Mouse (Mus musculus) intestine, embryonic 14.5 days (tissue): ENCODE data around the gene Casz1. TPM values are rescaled to one million over a fixed set of nuclear protein-coding genes. Genes with fewer than 3 reads are reported as not detected.
A peak's percentile ranks its signal among the peaks of the same experiment; 100 is the strongest.

Experiments
- ATAC-seq: fragments of 200-750 bp; cut with Nextera tagmentation; replicated peaks from 2 replicates; pipeline ENCODE4 v1.8.0; 2017; ENCODE audit warnings: low read depth, moderate number of reproducible peaks, moderate TSS enrichment, moderate library complexity; ENCODE audit not compliant: low FRiP score, low TSS enrichment
- DNase-seq: peaks from one replicate; pipeline ENCODE4 v3.0.0-alpha.2; 2018; ENCODE audit warnings: low spot score
- H3K27ac ChIP-seq: fragments of 300-500 bp; sonication (generic); 2 replicates; pipeline ENCODE4 v1.5.1; 2014; ENCODE audit warnings: low read depth, mild to moderate bottlenecking, control low read depth
- H3K27me3 ChIP-seq: fragments of 300-500 bp; sonication (generic); replicated peaks from 2 replicates; pipeline ENCODE4 v1.6.1; 2014; ENCODE audit warnings: low read length, control low read depth; ENCODE audit not compliant: control insufficient read depth, insufficient read depth
- H3K36me3 ChIP-seq: fragments of 300-500 bp; sonication (generic); 2 replicates; pipeline ENCODE4 v1.6.1; 2014; ENCODE audit warnings: low read length, control low read depth; ENCODE audit not compliant: control insufficient read depth, insufficient read depth
- H3K4me1 ChIP-seq: fragments of 300-500 bp; sonication (generic); replicated peaks from 2 replicates; pipeline ENCODE4 v1.6.1; 2014; ENCODE audit warnings: low read length, control low read depth, mixed read lengths; ENCODE audit not compliant: control insufficient read depth, insufficient read depth
- H3K4me2 ChIP-seq: fragments of 300-500 bp; sonication (generic); 2 replicates; pipeline ENCODE4 v1.6.1; 2014; ENCODE audit warnings: low read length
- H3K4me3 ChIP-seq: fragments of 300-500 bp; sonication (generic); 2 replicates; pipeline ENCODE4 v1.5.1; 2014; ENCODE audit warnings: low read depth, low read length, control low read depth, mixed read lengths
- H3K9ac ChIP-seq: fragments of 300-500 bp; sonication (generic); 2 replicates; pipeline ENCODE4 v1.6.1; 2014; ENCODE audit warnings: mild to moderate bottlenecking, low read length
- H3K9me3 ChIP-seq: fragments of 300-500 bp; sonication (generic); 2 replicates; pipeline ENCODE4 v1.6.1; 2016; ENCODE audit warnings: low read length, control low read depth; ENCODE audit not compliant: control insufficient read depth
- WGBS: fragments of 180-500 bp; shearing (Covaris S2); extraction: QIAGEN DNeasy Blood & Tissue Kit; methylation state at CpG from one replicate; pipeline ENCODE4 v1.1.7; 2014; 5-methylcytosine and 5-hydroxymethylcytosine counted together
- polyA plus RNA-seq: library from polyadenylated mRNA; unstranded; fragments of >200 nt; fragmentation: Nextera tagmentation; extraction: Ambion mirVana; gene quantifications from 2 replicates; pipeline ENCODE4 v1.2.1, GENCODE M21; 2014

The Casz1 gene
- polyA plus RNA-seq, 1 experiment from 2014 or later = 7.8 TPM

- Histone ChIP-seq H3K27ac (no peak overlapping the region), H3K4me2 (no peak overlapping the region), H3K4me1 (0 out of 2 replicates have a peak, but pooled peaks cover 3% of the 10 kb centered on the region), H3K9me3 (no peaks in the 10 kb centered on the region), H3K4me3 (no peak overlapping the region), H3K36me3 (no peaks in the 10 kb centered on the region), H3K27me3 (no peaks in the 10 kb centered on the region), H3K9ac (no peak overlapping the region)
- DNase-seq (no peak), ATAC-seq (no peak)
- WGBS = 92% methylated on average over 12 of the region's 12 CpGs
These were observed 13.9 kb downstream of the Casz1 start for GRCm38 (mm10) chr4:148818161-148818560.

- no peak for ATAC-seq
- no peaks in the 10 kb centered on the region for H3K9me3 ChIP-seq
- H3K27me3 ChIP-seq = no peaks in the 10 kb centered on the region
- no peaks in the 10 kb centered on the region for H3K4me1 ChIP-seq
- no peak for DNase-seq
- no peak overlapping the region for H3K9ac ChIP-seq
- H3K4me2 ChIP-seq = no peak overlapping the region
- H3K4me3 ChIP-seq = no peak overlapping the region
- no peaks in the 10 kb centered on the region for H3K36me3 ChIP-seq
- H3K27ac ChIP-seq = no peak overlapping the region
- WGBS = 74% methylated on average over 13 of the region's 13 CpGs
These were observed 15.9 kb downstream of the Casz1 start for GRCm38 (mm10) chr4:148820171-148820570.

DNA sequence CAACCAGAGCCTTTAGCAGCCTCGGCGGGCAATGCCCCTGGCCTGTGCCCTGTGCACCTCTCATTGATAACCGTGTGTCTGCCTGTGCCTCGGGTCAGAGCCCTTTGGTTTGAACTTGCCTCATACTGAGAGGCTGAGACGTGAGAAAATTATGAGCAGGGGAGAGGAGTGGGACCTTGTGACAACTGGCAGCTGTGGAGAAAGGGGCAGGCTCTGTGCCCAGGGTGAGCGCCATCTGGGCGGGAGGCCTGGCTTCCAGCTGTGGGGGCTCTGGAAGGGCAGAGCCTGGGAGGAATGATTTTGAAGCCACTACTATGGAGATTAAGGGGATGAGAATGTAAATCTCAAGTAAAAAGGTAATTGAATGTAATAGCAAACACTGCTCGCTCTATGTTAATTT is 19.1 kb downstream of the Casz1 start:
- no peaks in the 10 kb centered on the region for H3K9me3 ChIP-seq
- no peaks in the 10 kb centered on the region for H3K36me3 ChIP-seq
- WGBS = 78% methylated on average over 8 of the region's 8 CpGs
- no peak overlapping the region for H3K9ac ChIP-seq
- H3K4me2 ChIP-seq = no peak overlapping the region
- no peaks in the 10 kb centered on the region for H3K4me1 ChIP-seq
- H3K27ac ChIP-seq = no peak overlapping the region
- no peak for ATAC-seq
- no peaks in the 10 kb centered on the region for H3K27me3 ChIP-seq
- H3K4me3 ChIP-seq = no peak overlapping the region
- no peak for DNase-seq

- ATAC-seq = 0 out of 2 replicates have a peak, but pooled peaks have one; percentile 30
- H3K9ac ChIP-seq = no peak overlapping the region
- H3K4me1 ChIP-seq = 0 out of 2 replicates have a peak, but pooled peaks cover 3% of the 10 kb centered on the region
- 48% methylated on average over 7 of the region's 7 CpGs for WGBS
- no peak for DNase-seq
- H3K27ac ChIP-seq = no peak overlapping the region
- no peaks in the 10 kb centered on the region for H3K36me3 ChIP-seq
- H3K27me3 ChIP-seq = no peaks in the 10 kb centered on the region
- H3K4me2 ChIP-seq = no peak overlapping the region
- H3K9me3 ChIP-seq = no peaks in the 10 kb centered on the region
- no peak overlapping the region for H3K4me3 ChIP-seq
These were observed 26.1 kb downstream of the Casz1 start for GRCm38 (mm10) chr4:148830350-148830749.

DNA sequence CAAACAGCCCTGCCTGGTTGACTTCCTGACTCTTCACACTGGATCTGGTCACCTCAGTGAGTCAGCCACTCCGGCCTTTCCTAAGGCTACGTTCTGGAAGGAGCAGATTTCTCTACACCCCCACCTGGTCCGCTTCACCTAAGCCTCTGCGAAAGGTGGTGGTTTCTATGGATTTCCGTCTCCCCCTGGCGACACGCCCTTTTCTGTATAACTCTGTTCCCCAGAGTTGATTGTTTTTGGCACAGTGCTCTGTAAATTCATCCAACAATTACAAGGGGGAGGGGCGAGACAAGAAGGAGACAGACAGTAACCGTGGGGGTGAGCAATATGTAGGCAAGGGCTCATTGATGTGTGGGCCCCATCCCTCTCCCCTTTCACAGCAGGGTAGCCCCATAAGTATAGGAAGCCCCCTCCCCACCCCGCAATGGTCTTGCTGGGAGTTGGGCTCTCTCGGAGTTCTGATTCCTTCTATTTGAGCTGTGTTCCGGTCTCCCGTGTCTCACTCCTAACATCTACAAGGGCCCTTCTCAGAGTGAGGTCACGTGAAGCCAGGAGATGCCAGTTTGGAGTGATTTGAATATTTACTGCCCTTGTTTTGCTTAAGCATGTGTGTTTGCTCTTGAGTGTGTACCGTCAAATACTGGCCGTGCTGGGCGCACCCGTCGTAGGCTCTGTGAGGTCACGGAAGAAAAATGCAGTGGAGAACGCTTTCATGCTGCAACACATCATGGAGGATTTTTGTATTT is 29.2 kb downstream of the Casz1 start:
- no peak overlapping the region for H3K4me2 ChIP-seq
- H3K36me3 ChIP-seq = no peaks in the 10 kb centered on the region
- H3K9me3 ChIP-seq = no peaks in the 10 kb centered on the region
- H3K9ac ChIP-seq = no peak overlapping the region
- DNase-seq (no peak), ATAC-seq (no peak)
- H3K4me3 ChIP-seq = no peak overlapping the region
- H3K4me1 ChIP-seq = peaks cover 20% of the 10 kb centered on the region
- H3K27ac ChIP-seq = no peak overlapping the region
- no peaks in the 10 kb centered on the region for H3K27me3 ChIP-seq
- WGBS = 77% methylated on average over 21 of the region's 21 CpGs

DNA sequence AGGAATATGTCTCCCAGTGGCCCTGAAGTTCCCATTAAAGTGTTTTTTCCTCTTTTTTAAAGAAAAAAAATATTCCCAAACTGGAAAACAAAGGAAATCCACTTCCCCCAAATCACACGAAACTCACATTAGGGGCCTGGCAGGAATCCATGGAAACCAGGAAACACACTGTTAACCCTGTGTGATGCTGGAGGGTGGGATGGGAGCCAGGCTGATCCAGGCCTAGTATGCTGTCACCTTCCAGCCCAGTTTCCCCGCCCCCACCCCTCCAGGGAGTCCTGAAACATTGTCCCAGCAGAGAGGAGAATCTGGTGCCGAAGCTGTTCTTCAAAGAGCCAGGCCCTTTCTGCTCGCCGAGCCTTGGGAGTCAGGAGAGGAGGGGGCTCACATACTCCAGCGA is 32.2 kb downstream of the Casz1 start:
- Histone ChIP-seq H3K4me1 (peaks cover 20% of the 10 kb centered on the region), H3K4me3 (no peak overlapping the region), H3K9me3 (no peaks in the 10 kb centered on the region), H3K9ac (no peak overlapping the region; the same call in 1 of the 2 replicates), H3K36me3 (no peaks in the 10 kb centered on the region), H3K27ac (peak overlapping the region; percentile 62; the same call in 1 of the 2 replicates), H3K27me3 (no peaks in the 10 kb centered on the region), H3K4me2 (no peak overlapping the region)
- ATAC-seq (no peak), DNase-seq (no peak)
- 39% methylated on average over 6 of the region's 6 CpGs for WGBS

DNA sequence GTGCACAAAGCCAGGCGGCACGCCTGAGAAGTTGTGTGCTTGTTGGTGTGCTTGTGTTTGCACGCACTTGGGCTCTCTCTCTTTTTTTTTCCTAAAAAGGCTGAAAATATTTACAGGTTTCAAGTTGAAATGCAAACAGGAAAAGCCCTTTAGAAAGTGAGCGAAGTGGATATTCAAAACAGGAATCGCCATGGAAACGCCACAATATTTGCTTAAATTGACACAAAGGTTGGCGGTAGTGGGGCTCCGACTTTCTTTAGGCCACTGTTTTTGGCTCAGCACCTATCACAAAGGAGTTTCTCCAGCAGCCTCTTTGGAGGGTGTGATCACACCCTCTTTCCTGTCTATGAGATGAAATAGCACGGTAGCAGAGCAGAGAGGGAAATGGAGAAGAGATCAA is 32.8 kb downstream of the Casz1 start:
- Histone ChIP-seq H3K9me3 (no peaks in the 10 kb centered on the region), H3K9ac (no peak overlapping the region; the same call in 1 of the 2 replicates), H3K4me3 (no peak overlapping the region), H3K36me3 (no peaks in the 10 kb centered on the region), H3K27ac (peak overlapping the region; percentile 62; the same call in 1 of the 2 replicates), H3K4me2 (no peak overlapping the region), H3K27me3 (no peaks in the 10 kb centered on the region), H3K4me1 (peaks cover 20% of the 10 kb centered on the region)
- ATAC-seq (no peak), DNase-seq (no peak)
- 50% methylated on average over 9 of the region's 9 CpGs for WGBS

DNA sequence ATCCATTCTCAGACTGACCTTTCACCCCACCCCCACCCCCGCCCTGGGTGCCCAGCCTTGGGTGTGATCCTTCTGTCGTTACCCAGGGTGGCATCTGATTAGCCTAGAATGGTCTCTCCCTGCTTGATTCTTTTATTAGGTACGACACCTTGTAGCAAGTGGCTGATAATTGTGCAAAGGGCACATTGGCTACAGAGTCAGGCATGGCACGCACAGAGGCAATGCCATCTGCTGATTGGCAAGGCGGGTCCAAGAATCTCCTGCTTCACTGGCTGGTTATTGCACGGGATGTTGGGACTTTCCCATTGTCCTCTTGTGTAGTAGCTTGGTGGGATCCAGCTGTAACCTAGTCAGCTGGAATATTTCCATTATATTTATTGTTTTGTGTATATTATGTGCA is 33.4 kb downstream of the Casz1 start:
- ATAC-seq = no peak
- no peak for DNase-seq
- no peaks in the 10 kb centered on the region for H3K36me3 ChIP-seq
- no peaks in the 10 kb centered on the region for H3K9me3 ChIP-seq
- 80% methylated on average over 6 of the region's 6 CpGs for WGBS
- no peak overlapping the region for H3K9ac ChIP-seq
- H3K27ac ChIP-seq = no peak overlapping the region
- H3K4me2 ChIP-seq = no peak overlapping the region
- H3K4me3 ChIP-seq = no peak overlapping the region
- H3K4me1 ChIP-seq = peaks cover 20% of the 10 kb centered on the region
- no peaks in the 10 kb centered on the region for H3K27me3 ChIP-seq

DNA sequence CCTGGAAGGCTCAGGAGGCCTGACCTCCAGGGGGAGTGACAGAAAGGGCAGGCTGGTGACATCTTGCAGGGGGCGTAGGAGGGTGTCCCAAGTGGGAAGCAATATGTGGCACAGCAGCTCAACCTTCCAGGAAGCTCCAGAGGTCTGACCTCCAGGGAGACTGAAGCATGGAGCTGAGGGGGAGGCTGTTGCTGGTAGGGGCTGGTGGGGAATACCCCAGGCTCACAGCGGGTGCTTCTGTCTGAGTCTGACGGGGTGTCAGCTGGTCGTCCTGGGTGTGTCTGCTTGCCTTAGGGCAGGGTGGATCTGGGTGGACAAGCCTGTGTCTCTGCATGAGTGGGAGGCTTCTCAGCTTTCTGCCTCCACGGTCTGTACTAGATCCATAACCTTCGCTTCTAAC is 38.1 kb downstream of the Casz1 start:
- no peak overlapping the region for H3K9ac ChIP-seq
- H3K27ac ChIP-seq = no peak overlapping the region
- H3K4me1 ChIP-seq = no peaks in the 10 kb centered on the region
- no peak overlapping the region for H3K4me2 ChIP-seq
- ATAC-seq (no peak), DNase-seq (no peak)
- H3K9me3 ChIP-seq = no peaks in the 10 kb centered on the region
- 61% methylated on average over 6 of the region's 6 CpGs for WGBS
- no peaks in the 10 kb centered on the region for H3K27me3 ChIP-seq
- no peaks in the 10 kb centered on the region for H3K36me3 ChIP-seq
- no peak overlapping the region for H3K4me3 ChIP-seq
